Mouse (Mus musculus) lung, embryonic 14.5 days (tissue): ENCODE measurements at regions not wholly inside any gene's neighbourhood (a gene's known extent, or its start where the extent isn't known, plus 50 kb on each side); places are given as distances from the start of the nearest gene placed in this dataset.
"Not testable (repeated sequence)": the region's sequence is repeated elsewhere in the genome, so short reads cannot be mapped to it uniquely, and the experiment has no call there.

ENCODE experiments used
- ATAC-seq: fragments of 200-750 bp; cut with Nextera tagmentation; 2 replicates; pipeline ENCODE4 v1.8.0; 2017; ENCODE audit warnings: mild to moderate bottlenecking, moderate TSS enrichment, moderate library complexity; ENCODE audit not compliant: insufficient read depth
- DNase-seq: peaks from one replicate; pipeline ENCODE4 v3.0.0-alpha.2; 2015
- H3K27ac ChIP-seq: fragments of 300-500 bp; sonication (generic); 2 replicates; pipeline ENCODE4 v1.5.1; 2014; ENCODE audit warnings: low read depth, mild to moderate bottlenecking, moderate library complexity
- H3K27me3 ChIP-seq: fragments of 300-500 bp; sonication (generic); 2 replicates; pipeline ENCODE4 v1.6.1; 2014; ENCODE audit warnings: low read length, control low read depth; ENCODE audit not compliant: insufficient read depth
- H3K36me3 ChIP-seq: fragments of 300-500 bp; sonication (generic); 2 replicates; pipeline ENCODE4 v1.6.1; 2014; ENCODE audit warnings: control low read depth; ENCODE audit not compliant: insufficient read depth
- H3K4me1 ChIP-seq: fragments of 300-500 bp; sonication (generic); 2 replicates; pipeline ENCODE4 v1.6.1; 2014; ENCODE audit warnings: antibody characterized with exemption, control low read depth; ENCODE audit not compliant: insufficient read depth
- H3K4me2 ChIP-seq: fragments of 300-500 bp; sonication (generic); 2 replicates; pipeline ENCODE4 v1.6.1; 2014; ENCODE audit warnings: mild to moderate bottlenecking
- H3K4me3 ChIP-seq: fragments of 300-500 bp; sonication (generic); 2 replicates; pipeline ENCODE4 v1.5.1; 2014; ENCODE audit warnings: low read depth, low read length
- H3K9ac ChIP-seq: fragments of 300-500 bp; sonication (generic); 2 replicates; pipeline ENCODE4 v1.6.1; 2014
- H3K9me3 ChIP-seq: fragments of 300-500 bp; sonication (generic); 2 replicates; pipeline ENCODE4 v1.6.1; 2016; ENCODE audit warnings: low read depth, low read length, control low read depth
- CTCF ChIP-seq: IDR thresholded peaks from 2 replicates; pipeline ENCODE4 v1.5.1; 2016; ENCODE audit warnings: antibody characterized with exemption, low read depth
- WGBS: fragments of 180-500 bp; shearing (Covaris S2); extraction: QIAGEN DNeasy Blood & Tissue Kit; methylation state at CpG from one replicate; pipeline ENCODE4 v1.1.7; 2014; 5-methylcytosine and 5-hydroxymethylcytosine counted together

DNA sequence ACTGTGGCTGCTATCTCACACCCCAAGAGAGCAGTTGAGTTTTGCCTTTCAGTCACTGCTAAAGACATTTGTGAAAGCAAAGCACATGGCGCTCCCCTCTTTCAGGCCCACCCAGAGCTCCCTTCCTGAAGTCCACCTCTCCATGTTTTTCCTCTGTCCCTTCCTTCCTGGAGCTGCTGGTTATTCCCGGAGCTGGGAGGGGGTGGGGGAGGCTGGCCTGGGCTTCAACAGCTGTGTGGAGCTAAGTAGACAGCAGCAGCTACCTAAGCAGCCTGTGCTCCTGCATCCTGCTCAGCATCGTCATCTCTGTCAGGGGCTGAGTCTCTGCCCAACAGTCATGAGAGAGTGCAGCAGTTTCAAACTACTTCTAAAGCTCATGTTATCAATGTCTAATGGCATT lies 78.0 kb upstream of the Cdyl start:
- Histone ChIP-seq H3K4me3 (no peak overlapping the region), H3K9me3 (no peaks in the 10 kb centered on the region), H3K27ac (no peak overlapping the region), H3K36me3 (no peaks in the 10 kb centered on the region), H3K4me1 (no peaks in the 10 kb centered on the region), H3K9ac (no peak overlapping the region), H3K4me2 (no peak overlapping the region), H3K27me3 (no peaks in the 10 kb centered on the region)
- WGBS = 18% methylated on average over 3 of the region's 3 CpGs
- DNase-seq (peak; percentile 75), ATAC-seq (peak; percentile 68; the same call in 1 of the 2 replicates)
- TF ChIP-seq CTCF = no peak

DNA sequence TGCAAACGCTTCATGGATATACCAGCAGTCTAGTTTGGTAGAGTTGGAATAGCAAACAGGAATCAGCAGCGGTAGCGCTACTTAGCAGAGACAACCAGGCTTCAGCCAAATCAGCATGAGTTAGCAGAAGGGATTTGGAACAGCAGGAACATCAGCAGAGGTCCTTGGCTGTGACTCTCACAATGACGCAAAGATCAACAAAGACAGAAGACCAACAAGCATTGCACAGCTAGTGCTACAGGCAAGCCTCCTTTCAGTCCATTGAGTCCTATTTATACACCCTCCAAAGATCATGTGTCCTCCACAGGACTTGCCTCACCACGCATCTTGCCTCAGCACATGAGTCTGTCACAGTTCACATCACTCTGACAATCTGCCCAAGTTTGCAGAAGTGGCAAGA lies 61.6 kb upstream of the Cdyl start:
- no peak for ATAC-seq
- WGBS = 87% methylated on average over 5 of the region's 5 CpGs
- H3K4me3 ChIP-seq = no peak overlapping the region

GRCm38 (mm10) chr13:35601560-35602135 lies 58.0 kb upstream of the Cdyl start:
- Histone ChIP-seq H3K4me2 (no peak overlapping the region), H3K9me3 (no peaks in the 10 kb centered on the region), H3K27ac (no peak overlapping the region), H3K27me3 (no peaks in the 10 kb centered on the region), H3K4me3 (no peak overlapping the region), H3K4me1 (no peaks in the 10 kb centered on the region), H3K36me3 (no peaks in the 10 kb centered on the region), H3K9ac (no peak overlapping the region)
- no peak for TF ChIP-seq CTCF
- WGBS = 84% methylated on average over 2 of the region's 2 CpGs
- no peak for DNase-seq
- no peak for ATAC-seq

More for the DNA sequence above, 61.6 kb upstream of the Cdyl start:
- Histone ChIP-seq H3K4me2 (no peak overlapping the region), H3K27me3 (no peaks in the 10 kb centered on the region), H3K9me3 (no peaks in the 10 kb centered on the region), H3K36me3 (no peaks in the 10 kb centered on the region), H3K27ac (no peak overlapping the region), H3K9ac (no peak overlapping the region), H3K4me1 (no peaks in the 10 kb centered on the region)
- no peak for DNase-seq
- no peak for TF ChIP-seq CTCF

- Histone ChIP-seq H3K4me2 (no peak overlapping the region), H3K36me3 (no peaks in the 10 kb centered on the region), H3K4me3 (no peak overlapping the region), H3K4me1 (no peaks in the 10 kb centered on the region), H3K27ac (no peak overlapping the region), H3K9ac (no peak overlapping the region), H3K27me3 (no peaks in the 10 kb centered on the region), H3K9me3 (no peaks in the 10 kb centered on the region)
- WGBS = 94% methylated on average over 5 of the region's 5 CpGs
- TF ChIP-seq CTCF = no peak
- no peak for ATAC-seq
- DNase-seq = no peak
These were observed 56.6 kb upstream of the Cdyl start for GRCm38 (mm10) chr13:35603080-35603479.

- DNase-seq = peak; percentile 95
- H3K9ac ChIP-seq = no peak overlapping the region
- no peak overlapping the region for H3K4me2 ChIP-seq
- H3K27ac ChIP-seq = peak overlapping the region; percentile 70; the same call in 1 of the 2 replicates
- no peak for TF ChIP-seq CTCF
- ATAC-seq = peak; percentile 100
- H3K36me3 ChIP-seq = no peaks in the 10 kb centered on the region
- no peaks in the 10 kb centered on the region for H3K27me3 ChIP-seq
- H3K4me3 ChIP-seq = no peak overlapping the region
- H3K9me3 ChIP-seq = no peaks in the 10 kb centered on the region
- 31% methylated on average over 1 of the region's 1 CpGs for WGBS
- no peaks in the 10 kb centered on the region for H3K4me1 ChIP-seq
These were observed 55.6 kb upstream of the Cdyl start for GRCm38 (mm10) chr13:35604061-35604460.

DNA sequence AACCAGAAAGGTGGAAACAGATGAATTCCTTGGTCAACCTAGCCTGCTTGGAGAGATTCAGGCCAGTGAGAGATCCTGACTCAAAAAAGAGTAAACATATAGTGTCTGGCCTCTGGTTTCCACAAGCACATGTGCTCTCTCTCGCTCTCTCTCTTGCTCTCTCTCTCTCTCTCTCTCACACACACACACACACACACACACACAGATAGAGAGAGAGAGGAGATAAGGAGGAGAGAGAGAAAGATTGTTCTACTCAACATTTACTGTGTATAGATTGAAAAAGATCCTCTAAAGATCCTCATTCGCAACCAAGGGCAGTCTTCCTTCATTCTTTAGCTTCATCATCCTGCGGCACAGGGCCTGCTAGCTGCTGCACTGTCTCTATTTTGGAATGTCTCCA lies 54.9 kb upstream of the Cdyl start:
- Histone ChIP-seq H3K9ac (no peak overlapping the region), H3K27ac (no peak overlapping the region), H3K4me1 (no peaks in the 10 kb centered on the region), H3K36me3 (no peaks in the 10 kb centered on the region), H3K4me2 (no peak overlapping the region), H3K4me3 (no peak overlapping the region), H3K9me3 (no peaks in the 10 kb centered on the region), H3K27me3 (no peaks in the 10 kb centered on the region)
- TF ChIP-seq CTCF = no peak
- ATAC-seq (no peak), DNase-seq (no peak)
- WGBS = 88% methylated on average over 3 of the region's 3 CpGs

DNA sequence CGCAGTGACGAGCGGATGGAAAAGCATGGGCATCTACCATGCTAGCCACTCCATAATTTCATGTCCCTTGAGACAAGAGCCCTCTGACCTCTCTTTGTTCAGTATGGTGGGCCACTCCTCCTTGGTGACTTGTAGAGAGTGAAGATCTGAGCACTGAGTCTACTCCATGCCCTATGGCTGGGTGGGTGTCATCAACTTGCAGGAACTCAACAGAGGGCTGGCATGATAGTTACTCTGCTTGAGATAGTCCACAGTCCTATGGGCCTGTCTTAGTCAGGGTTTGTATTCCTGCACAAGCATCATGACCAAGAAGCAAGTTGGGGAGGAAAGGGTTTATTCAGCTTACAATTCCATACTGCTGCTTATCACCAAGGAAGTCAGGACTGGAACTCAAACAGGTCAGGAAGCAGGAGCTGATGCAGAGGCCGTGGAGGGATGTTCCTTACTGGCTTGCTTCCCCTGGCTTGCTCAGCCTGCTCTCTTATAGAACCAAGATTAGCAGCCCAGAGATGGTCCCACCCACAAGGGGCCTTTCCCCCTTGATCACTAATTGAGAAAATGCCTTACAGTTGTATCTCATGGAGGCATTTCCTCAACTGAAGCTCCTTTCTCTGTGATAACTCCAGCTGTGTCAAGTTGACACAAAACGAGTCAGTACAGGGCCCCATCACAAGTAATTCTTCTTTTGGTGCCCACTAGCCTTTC lies 52.6 kb upstream of the Cdyl start:
- not testable (repeated sequence) for H3K9ac ChIP-seq, H3K4me3 ChIP-seq, ATAC-seq, H3K9me3 ChIP-seq, DNase-seq, H3K4me1 ChIP-seq, H3K27ac ChIP-seq, H3K27me3 ChIP-seq, H3K4me2 ChIP-seq, H3K36me3 ChIP-seq
- 77% methylated on average over 5 of the region's 5 CpGs for WGBS
